Mouse (Mus musculus): ENCODE data around the gene Jdp2.

The Jdp2 gene

DNA sequence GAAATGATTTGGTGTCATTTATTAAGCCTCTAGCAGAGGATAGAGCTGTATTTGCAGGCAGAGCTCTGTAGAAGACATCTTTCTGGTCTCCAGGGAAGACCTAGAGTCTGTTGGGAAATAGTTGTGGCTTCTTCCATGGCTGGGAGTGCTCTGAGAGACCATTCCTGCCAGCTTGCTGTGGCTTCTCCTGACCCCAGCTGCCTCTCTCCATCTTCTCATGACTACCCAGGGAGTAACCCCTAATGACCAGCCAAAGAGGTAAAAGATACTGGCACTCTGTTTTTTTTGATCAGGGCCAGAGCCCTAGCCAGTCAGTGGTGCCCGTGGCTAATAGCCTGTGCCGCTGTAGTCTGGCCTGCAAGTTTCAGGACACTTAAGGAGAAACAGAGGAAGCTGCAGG, 3.3 kb downstream of the Jdp2 start:
- DNase-seq = no peak

DNA sequence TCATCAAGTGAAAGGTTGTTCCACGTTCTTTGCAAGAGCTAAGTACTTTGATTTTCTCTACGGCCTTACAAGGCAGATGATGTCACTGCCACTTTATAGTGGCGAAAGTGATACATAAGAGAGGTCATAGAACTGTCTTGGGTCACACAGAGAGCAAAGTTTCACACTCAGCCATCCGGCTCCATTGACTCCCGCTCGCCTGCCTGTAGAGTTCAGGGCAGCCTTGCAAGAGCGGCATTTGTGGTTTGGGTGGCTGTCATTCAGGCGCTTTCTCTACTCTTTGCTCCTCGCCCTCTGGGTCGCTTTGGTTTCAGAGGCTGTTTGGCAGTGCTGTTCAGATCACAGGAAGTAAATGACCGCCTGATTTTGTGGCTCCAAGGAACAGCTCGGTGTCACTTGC, 4.0 kb downstream of the Jdp2 start:
- no peak for DNase-seq

DNA sequence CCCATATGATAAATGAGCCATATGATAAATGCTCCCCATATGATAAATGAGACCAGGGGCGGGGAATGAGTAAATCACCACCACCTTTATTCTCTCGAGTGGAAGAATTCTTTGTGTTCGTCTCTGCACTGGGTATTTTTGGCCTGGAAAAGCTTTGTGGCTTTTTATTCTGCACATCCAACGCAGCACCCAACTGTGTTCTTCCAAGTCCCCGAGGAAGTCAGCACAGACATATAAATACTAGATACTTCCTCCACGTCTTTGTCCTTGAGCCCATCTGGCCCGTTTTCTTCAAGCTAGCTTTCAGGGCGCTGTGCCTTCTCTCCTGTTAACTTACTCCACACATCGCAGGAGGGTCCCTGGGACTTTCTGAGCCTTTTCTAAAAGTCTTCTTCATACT, 4.9 kb downstream of the Jdp2 start:
- no peak for DNase-seq

DNA sequence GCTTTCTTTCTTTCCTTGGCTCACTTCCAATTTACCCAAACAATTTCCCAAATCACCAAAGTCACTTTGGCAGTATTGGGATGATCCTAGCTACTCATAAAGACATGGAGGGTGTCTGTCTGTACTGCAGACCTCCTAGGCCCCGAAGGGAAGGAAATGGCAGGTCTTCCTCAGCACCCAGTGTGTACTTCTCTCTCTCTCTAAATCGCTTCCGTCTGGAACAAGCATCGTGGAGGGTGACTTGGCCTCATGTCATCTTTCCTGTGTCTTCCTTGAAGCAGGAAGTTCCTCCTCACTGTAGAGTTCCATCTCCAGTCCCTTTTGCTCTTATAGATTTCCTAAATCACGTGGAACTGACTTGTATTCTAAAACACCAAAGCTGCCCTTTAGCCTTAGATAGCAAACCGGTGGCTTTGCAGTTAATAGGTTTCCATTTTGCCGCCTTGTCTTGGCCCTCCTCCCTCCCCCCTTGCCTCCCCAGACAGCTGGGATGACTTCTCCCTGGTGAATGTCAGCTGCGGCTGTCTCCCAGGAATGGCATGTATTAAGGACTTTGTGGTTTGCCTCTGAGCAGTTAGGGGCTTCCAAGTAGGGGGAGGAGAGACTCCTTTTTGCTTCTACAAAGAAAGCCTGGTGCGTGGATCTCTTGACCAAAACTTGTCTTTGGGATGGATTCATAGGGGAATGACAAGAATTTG, 5.6 kb downstream of the Jdp2 start:
- no peak for DNase-seq

DNA sequence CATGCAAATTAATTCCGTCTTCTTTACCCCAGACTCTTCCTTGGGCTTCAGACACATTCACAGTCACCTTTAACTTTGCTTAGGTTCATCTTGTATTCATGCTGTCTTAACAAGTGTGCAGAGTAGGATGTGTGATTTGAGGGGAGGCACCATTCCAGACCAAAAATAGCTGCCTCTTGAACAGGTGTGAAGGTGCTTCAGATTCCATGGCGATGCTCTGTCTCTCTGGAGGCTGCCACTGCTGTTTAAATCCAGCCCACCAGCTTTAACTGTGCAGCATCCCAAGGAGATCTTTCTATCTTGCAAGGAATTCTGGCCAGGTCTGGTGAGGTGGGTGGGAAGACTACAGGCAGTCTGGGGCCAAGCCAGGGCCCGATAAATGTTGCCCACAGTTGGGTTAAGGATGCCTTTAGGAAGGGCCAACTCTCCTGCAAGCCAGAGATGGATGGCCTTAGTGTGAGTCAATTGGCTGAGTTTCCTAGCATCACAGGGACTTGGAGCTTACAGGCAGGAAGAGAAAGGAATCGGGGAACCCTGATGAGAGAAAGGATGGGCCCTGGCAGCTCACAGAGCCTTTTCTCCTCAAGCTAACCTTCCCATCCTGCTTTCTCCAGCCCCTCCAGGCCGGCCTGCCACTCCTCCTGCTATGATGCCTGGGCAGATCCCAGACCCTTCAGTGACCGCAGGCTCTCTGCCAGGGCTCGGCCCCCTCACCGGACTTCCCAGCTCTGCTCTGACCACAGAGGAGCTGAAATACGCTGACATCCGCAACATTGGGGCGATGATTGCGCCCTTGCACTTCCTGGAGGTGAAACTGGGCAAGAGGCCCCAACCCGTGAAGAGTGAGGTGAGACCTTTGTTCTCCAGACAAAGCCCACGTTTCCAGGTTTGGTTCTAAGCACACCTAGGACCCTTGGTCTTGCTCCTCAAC, 9.0 kb downstream of the Jdp2 start:
- DNase-seq = no peak

DNA sequence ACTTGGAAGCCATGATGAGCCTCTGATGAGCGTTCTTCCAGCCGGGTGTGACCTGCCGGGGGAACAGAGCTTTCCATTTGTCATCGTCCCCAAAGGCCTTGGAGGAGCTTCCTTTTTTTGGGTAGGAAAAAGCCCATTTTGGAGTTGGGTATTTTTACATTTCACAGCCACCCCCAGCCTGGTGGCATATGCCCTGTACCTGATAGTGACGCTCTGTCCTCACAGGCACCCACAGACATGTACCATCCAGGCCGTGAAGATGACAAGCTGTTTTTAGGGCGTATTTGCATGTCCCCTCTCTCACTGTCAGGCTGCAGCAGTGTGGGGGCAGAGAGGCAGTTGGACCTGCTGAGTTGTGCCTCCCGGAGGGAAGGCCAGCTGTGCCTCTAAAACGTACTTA, 11.3 kb downstream of the Jdp2 start:
- no peak for DNase-seq

DNA sequence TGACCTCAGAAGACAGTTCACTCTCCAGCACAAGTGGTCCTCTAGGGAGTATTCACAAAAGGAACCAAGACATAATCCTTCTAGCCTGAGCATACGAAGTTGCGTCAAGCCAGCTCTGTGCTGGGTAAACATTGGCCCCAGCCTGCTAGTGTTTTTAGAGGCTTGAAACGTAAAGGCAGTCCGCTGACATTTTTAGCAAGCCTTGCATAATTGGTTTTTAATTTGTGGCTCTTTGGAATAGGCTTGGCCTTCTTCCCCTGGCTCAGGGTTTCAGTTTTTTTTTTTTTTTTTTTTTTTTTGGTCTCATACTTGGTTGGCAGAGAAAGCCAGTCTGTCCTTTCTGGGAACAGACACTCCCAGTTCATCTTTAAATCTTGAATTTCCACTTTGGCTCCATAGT, 15.3 kb downstream of the Jdp2 start:
- no peak for DNase-seq

DNA sequence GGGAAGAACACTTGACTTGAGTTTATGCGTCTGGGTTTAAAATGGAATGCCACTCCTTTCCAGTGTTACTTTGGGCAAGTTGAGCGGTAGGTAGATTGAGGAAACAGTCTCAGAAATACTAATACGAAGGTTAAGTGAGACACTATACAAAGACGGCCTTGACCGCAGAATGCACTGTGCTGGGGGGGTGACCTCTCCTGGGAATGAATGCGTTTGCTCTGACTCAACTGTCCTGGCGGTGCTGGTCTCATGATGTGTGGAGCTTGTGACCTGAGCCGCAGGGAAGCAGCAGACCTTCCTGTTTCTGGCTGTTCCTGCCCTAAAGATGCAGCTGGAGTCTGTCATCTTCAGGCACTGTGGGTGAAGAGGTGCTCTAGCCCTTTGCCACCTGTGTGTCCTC, 16.7 kb downstream of the Jdp2 start:
- no peak for DNase-seq

DNA sequence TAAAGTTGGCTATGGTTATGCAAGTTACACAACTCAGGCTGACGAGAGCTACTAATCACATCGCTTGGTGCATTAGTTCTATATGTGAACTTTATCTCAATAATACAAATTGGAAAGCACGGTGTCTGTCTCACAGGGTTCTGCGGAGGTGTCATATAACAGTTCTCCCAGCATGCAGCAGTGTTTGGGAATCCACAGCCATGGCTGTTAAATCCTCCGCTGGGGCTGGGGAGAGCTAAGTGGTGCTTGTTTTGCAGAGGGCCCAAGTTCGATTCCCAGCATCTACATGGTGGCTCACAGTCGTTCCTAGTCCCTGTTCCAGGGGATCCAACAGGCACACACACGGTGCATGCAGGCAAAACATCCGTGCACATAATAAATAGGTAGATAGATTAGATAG, 19.1 kb downstream of the Jdp2 start:
- DNase-seq = no peak

DNA sequence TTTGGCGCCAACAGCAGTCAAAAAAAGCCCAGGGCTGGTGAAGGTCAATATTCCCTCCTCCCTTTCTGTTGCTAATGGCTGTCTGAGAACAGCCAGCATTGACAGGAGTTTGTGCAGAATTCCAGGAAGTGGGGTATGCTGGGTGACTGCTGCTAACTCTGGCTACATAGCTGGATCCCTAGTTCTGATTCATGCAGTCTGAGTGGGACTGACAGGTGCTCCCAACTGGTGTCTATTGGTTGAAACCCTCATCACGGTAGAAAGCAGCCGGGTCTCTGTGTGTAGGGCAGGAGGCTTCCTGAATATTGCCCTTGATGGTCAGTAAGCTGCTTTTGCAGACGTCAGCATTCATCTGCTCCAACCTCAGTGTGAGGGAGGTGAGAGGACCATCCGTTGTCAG, 19.6 kb downstream of the Jdp2 start:
- DNase-seq = no peak

DNA sequence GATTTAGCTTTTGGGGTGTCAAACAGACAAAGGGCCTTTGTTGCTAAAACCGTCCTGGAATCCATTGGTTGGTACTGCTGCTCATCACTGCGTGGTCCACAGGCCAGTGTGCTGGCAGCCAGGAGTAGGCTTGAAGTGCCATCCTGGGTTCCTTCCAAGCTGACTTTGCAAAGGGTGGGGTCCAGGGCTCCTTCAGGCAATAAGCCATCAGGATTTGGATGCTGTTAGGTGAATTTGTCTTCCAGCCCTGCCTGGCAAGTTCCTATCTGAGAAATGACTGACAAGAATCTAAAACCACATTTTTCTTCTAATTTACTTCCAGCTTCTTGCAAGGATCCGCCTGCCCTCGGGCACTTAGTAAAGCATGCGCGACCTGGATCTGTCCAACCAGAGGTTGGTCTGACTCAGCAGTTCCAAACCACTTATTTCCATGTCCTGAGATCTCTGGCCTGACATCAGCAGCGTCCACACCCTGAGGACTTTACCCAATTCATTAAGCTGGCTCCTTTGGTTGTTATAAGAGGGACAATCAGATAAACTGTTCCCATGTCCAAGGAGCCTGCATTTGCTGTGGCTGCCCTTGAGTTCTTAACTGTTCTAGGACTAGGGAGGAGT, 20.6 kb downstream of the Jdp2 start:
- peak; percentile 49 for DNase-seq

DNA sequence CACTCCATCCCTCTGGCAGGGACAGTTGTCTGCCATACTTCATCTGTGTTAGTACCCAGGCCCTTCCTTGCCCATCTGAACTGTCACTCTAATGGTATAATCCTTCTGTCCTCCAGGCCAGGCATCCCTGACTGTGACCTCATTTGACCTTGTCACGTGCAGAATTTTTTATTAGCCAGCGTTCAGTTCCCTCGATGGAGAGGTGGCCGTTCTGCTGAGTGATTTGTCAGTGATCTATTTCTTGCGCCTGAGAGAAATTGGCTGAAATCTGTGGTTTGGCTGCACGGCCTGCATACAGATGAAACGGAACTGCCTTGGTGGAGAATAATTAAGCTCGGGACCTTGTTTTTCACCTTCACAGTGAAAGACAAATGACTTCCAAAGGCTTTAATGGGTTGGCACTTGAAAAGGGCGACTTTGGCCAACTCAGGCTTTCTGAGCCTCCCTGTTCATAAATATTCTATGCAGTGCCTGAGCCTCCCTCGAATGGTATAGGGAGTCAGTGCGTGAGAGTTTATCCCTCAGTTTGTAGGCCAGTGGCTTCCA, 21.1 kb downstream of the Jdp2 start:
- DNase-seq = peak; percentile 68

DNA sequence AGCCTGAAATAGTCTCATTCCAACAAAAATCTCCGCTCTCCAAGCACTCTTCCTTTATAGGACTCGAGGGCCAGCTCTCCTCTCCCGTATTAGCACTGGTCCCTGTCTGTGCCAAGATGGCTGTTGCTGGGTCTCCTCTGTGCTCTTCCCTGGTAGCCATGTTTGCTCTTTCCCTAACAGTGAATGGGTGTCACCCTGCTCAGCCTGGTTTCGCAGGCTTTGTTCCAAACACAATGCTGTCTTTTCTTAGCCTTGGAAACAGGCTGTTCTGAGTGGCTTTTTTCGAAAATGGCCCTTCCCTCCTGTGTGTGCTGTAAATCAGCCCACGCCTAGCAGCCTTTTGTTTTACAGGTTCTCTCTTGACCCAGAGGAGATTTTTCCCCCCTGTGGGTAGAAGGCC, 22.2 kb downstream of the Jdp2 start:
- DNase-seq = no peak

DNA sequence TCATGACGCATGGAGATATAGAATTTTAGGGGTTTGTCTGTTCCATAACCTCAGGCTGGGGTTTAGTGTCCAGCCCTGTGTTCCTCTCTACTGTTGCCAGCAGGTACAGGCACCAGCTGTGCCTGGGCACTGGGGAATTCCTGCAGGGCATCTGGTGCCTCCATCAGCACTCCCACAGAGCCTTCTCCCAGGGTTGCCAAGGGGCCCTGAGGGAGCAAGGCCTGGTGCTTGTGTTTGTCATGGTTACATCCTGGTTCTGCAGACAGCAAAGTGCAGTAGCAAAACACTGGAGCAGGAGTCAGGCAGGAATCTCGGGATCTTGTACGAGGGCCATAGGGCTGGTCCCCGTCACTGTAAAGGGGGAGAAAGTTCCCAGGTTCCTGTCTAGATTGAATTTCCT, 22.8 kb downstream of the Jdp2 start:
- no peak for DNase-seq

DNA sequence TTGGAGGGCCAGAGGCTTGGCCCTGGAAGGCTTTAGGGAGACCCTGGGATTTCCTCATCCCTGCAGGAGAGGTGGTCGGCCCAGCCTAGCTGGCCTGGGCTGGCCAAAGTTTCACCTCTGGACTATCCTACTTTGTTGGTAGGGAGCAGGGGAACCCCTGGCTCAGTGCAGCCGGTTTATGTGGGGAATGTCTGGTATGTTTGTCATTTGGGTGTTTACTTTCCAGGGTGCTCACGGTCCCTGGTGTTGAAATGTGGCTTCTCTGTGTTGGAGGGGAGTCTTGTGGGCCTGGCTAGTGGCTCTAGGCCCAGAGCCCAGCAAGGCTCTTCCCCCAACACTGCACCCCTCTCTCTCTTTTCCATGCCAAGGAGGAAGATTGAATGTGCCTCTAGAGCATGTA, 24.9 kb downstream of the Jdp2 start:
- DNase-seq = no peak

DNA sequence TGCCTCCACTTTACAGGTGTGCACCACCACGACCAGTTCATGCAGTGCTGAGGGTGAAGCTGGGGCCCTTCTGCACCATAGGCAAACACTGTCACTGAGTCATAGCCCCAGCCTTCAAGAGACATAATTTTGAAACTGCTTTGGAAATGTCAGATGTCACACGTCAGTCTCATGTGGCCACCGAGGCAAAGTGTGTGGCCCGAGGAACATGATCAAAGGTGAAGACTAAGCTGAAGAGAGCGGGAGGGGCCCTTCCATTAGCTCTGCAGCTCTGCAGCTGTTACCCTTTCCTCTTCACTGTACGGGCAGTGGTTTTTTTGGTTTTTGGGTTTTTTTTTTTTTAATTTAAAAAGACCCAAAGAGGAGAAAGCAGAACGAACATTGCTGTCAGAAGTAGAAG, 25.8 kb downstream of the Jdp2 start:
- no peak for DNase-seq

DNA sequence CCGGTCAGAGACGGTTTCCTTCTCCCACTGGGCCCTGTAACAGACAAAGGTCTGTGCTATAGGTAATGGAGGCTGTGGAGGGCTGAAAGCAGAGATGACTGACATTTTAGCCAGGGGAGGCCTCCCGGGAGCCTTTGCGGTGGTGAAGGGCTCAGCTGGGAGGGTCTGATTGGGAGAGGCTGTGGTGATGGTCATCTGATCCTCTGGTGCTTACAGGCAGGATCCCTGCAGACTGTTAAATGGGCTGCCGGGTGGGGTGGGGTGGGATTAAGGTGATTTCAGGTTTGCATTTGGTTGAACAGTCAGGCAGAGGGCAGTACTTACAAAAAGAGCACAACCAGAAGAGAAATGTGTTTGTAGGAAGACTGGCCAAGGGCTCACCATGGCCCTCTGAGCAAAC, 27.0 kb downstream of the Jdp2 start:
- DNase-seq = no peak

DNA sequence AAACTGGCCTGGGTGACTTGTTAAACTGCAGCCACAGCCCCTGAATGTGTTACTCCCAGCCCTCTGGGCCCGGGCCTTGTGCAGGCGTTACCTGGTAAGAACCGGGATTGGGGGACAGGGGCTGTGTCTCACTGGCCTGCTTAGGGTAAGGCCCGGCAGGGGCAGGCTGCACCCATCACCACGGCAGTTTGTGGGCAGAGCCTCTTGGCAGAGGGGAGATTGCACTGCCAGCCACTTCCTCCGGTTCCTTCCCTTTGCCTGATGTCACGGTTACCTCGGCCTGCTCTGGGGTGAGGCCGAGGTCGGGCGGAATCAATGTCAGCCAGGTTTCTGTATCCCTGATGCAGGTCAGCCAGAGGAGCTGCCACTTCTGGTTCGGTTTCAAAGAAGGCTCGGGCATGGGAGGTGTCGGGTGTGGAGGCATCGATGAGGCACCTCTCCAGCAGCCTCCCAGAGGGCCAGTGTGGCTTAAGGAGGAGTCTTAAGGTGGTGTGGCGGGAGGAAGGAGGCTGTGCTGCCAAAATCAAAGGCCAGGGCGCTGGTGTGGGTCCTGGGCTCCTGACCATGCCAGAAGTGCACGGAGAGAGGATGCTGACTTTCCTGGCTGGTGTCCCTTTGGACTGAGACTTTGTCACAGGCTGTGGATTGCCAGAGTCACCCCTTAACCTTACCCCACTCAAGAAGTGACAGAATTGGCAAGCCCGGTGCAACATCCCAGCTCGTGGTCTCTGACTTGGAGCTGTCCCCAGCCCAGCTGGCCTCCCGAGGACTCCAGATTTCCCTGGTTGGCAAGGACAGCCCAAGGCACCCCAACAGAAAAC, 31.0 kb downstream of the Jdp2 start:
- DNase-seq = peak; percentile 27

DNA sequence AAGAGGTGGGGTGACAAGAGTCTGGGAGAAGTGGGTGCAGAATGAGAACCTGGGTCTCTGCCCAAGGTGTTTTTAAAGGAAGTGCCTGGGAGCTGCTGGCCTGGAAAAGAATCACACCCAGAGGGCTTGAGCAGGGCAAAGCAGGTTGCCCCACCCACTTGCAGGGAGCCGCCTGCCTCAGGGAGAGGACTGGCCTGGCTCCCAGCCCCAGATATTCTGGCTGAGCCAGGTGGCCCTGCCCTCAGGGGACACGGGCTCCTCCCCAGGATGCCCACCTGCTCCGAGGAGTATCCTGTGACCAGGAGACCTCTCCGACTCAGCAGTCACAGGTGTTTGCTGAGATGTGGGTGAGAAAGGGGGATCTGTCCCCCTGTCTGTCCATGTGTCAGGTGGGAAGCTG, 32.4 kb downstream of the Jdp2 start:
- peak; percentile 59 for DNase-seq

DNA sequence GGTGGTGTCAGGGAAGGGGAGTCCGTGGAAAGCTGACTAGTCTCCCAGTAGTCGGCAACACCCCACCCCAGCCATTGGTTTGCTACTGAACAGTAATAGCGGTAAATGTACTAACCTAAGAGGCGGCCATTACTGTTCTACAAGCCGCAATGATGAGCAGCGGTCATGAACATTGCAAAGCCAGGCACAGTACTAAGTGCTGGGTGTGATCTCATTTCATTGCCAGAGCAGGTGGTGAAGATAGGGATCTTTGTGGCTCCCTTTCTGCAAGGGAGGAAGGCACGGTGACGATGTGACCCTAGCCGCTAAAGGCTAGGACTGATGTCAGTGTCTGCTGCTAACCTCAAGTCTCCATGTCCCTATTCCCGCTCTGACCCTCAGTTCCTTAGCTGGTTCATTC, 33.5 kb downstream of the Jdp2 start:
- no peak for DNase-seq

DNA sequence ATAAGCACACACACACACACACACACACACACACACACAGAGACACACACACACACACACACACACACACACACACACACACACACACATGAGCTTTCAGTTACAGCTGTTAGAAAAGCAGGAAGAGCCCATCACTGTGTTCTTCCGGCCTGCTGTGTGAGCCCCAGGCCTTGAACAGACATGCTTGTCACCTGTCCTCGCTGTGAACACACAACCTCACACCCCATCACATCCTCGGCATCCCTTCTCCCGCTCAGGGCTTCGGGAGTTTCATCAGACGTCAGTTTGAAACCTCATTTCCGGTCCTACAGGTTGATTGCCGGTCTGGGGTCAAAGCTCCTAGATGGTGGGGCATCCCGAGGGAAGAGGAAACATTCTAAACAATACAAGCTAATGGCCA, 39.1 kb downstream of the Jdp2 start:
- no peak for DNase-seq

DNA sequence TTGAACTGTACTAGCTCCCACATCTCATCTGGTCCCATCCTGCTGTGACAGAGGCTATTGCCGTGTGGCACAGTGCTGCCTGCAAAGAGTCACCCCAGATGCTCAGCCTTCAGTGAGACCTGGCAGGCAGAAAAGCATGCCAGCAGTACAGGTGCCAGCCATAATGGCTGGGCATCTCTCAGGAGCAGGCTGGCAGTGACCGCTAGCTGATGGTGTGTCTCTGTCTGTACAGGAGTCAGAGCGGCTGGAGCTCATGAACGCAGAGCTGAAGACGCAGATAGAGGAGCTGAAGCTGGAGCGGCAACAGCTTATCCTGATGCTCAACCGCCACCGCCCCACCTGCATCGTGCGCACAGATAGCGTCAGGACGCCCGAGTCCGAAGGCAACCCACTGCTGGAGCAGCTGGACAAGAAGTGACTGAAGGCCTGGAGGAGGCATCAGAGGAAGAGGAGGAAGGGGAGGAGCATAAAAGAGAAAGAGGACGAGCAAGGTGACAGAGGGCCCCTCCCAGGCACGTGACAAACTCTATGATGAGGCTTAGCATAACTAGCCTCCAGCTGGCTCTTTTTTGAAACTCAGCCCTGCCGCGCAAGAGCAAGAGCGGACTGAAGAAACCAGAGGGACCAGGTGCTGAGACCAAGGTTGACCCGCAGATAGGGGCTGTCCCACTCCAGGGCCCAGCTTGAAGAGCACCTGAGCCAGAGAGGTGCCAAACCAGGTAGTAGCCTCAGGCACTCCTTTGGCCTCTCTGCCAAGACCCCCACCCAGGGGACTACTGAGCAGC, 39.9 kb downstream of the Jdp2 start:
- no peak for DNase-seq

Measured in kidney, adult 18-20 months (tissue).